Mouse (Mus musculus) kidney, adult 2 months (tissue): ENCODE results near the gene Tbc1d4.
A peak's percentile ranks its signal among the peaks of the same experiment; 100 is the strongest.

ENCODE experiments used
- CTCF ChIP-seq: fragments of 200-500 bp; conservative IDR thresholded peaks from 2 replicates; pipeline ENCODE4 v1.5.1; 2011; ENCODE audit warnings: low read depth, mild to moderate bottlenecking, control low read depth, low read length, moderate library complexity, mixed read lengths; ENCODE audit not compliant: insufficient read depth, insufficient read length
- POLR2A ChIP-seq: fragments of 200-500 bp; IDR thresholded peaks from one replicate; pipeline ENCODE4 v1.6.1; 2011; ENCODE audit warnings: low read depth, low read length, control low read depth

GRCm38 (mm10) chr14:101510540-101511313 lies 98.3 kb downstream of the Tbc1d4 start:
- TF ChIP-seq POLR2A (no peak), CTCF (0 out of 2 replicates have a peak, but pooled peaks have one; percentile 20)
